ENCODE assay signal across 8 mouse cellular contexts in genomic region chr1:55201850-55202752, GRCm38 (mm10). TPM values are rescaled to one million over a fixed set of nuclear protein-coding genes. Genes with fewer than 3 reads are reported as not detected.
A peak's percentile ranks its signal among the peaks of the same experiment; 100 is the strongest.
DNase-seq lines count a peak whose midpoint lies in the region; ATAC-seq and TF ChIP-seq lines count a peak whose summit lies in the region.

No protein-coding gene starts in this region.

- no peak for TF ChIP-seq CTCF in E14TG2a.4 (conservative IDR thresholded peaks at IDR 0.05; ENCODE audit: low read length)

- H3K27ac ChIP-seq in forebrain, embryonic 13.5 days: 0 out of 2 replicates have a peak overlapping the region, but pooled peaks have one; percentile 6
- H3K27ac ChIP-seq in heart, embryonic 14.5 days (replicated peaks in 1 of 2; ENCODE audit: control insufficient read depth in 1 of 2, insufficient read depth in 1 of 2, low read depth in 2 of 2, low read length in 2 of 2): peak overlapping the region; percentile 66 to 81

- peak; percentile 87 for DNase-seq in 3T3-L1 (ENCODE audit: low read depth, low spot score)
- peak; percentile 28 for DNase-seq in left cerebral cortex, adult 11 months (ENCODE audit: low spot score)
- peak; percentile 27 for DNase-seq in ovary, postnatal 10 days (ENCODE audit: low spot score)
- DNase-seq in B cell, adult 2 months: no peak

- peak; percentile 33; the same call in 1 of the 2 replicates for ATAC-seq in forebrain, embryonic 13.5 days
- no peak for ATAC-seq in heart, embryonic 14.5 days (ENCODE audit: insufficient number of reproducible peaks, insufficient read depth, low FRiP score, low read depth)
- ATAC-seq in granulocyte monocyte progenitor cell, adult 5-6 weeks (replicated peaks; ENCODE audit: poor library complexity, severe bottlenecking): no peak

- peaks cover 5% of the 10 kb centered on the region; the same call in 1 of the 2 replicates for H3K27me3 ChIP-seq in E14TG2a.4 (ENCODE audit: insufficient read depth, low read length)
- no peaks in the 10 kb centered on the region for H3K27me3 ChIP-seq in forebrain, embryonic 13.5 days
- H3K27me3 ChIP-seq in heart, embryonic 14.5 days (ENCODE audit: control insufficient read depth, insufficient read depth, low read length): no peaks in the 10 kb centered on the region

- H3K4me1 ChIP-seq in E14TG2a.4 (replicated peaks; ENCODE audit: low read depth, low read length): peaks cover 67% of the 10 kb centered on the region
- peaks cover 18% of the 10 kb centered on the region for H3K4me1 ChIP-seq in forebrain, embryonic 13.5 days
- peaks cover 12 to 17% of the 10 kb centered on the region in 2 experiments for H3K4me1 ChIP-seq in heart, embryonic 14.5 days (ENCODE audit: control insufficient read depth in 2 of 2, insufficient read depth in 2 of 2, low read length in 2 of 2)

- H3K4me3 ChIP-seq in E14TG2a.4 (replicated peaks; ENCODE audit: low read length): 0 out of 2 replicates have a peak overlapping the region, but pooled peaks have one; percentile 8
- H3K4me3 ChIP-seq in forebrain, embryonic 13.5 days: no peak overlapping the region
- no peak overlapping the region; a peak in 2 of 4 replicates for H3K4me3 ChIP-seq in heart, embryonic 14.5 days (ENCODE audit: control insufficient read depth in 1 of 2, insufficient read depth in 1 of 2, low read depth in 1 of 2, low read length in 2 of 2)

- no peak overlapping the region for H3K4me2 ChIP-seq in forebrain, embryonic 13.5 days
- H3K4me2 ChIP-seq in heart, embryonic 14.5 days (ENCODE audit: low read length): peak overlapping the region; percentile 40

- no peaks in the 10 kb centered on the region for H3K9me3 ChIP-seq in E14TG2a.4 (ENCODE audit: low read length)
- H3K9me3 ChIP-seq in forebrain, embryonic 13.5 days (replicated peaks): no peaks in the 10 kb centered on the region
- H3K9me3 ChIP-seq in heart, embryonic 14.5 days (ENCODE audit: control insufficient read depth, low read length): no peaks in the 10 kb centered on the region

- H3K9ac ChIP-seq in forebrain, embryonic 13.5 days: no peak overlapping the region
- peak overlapping the region; percentile 53 for H3K9ac ChIP-seq in heart, embryonic 14.5 days (ENCODE audit: low read length)

- WGBS in forebrain, embryonic 13.5 days: 63% methylated on average over 18 of the region's 18 CpGs
- 43% methylated on average over 18 of the region's 18 CpGs for WGBS in heart, embryonic 14.5 days

- no peaks in the 10 kb centered on the region for H3K36me3 ChIP-seq in E14TG2a.4 (ENCODE audit: insufficient read depth, low read length)
- no peaks in the 10 kb centered on the region for H3K36me3 ChIP-seq in forebrain, embryonic 13.5 days (ENCODE audit: poor library complexity, severe bottlenecking)
- no peaks in the 10 kb centered on the region for H3K36me3 ChIP-seq in heart, embryonic 14.5 days (ENCODE audit: control insufficient read depth, insufficient read depth, low read length)

RNA-seq across cellular contexts. Expression of gene Rftn2, which starts 24.5 kb away (rescaled TPM):
- 10.7 and 11.1 TPM in 2 replicates for polyA plus RNA-seq in forebrain, embryonic 13.5 days (2015; fragmentation: Nextera tagmentation; extraction: Ambion mirVana)
- 8.2 and 9.2 TPM in 2 replicates for polyA plus RNA-seq in heart, embryonic 14.5 days (2014; fragmentation: Nextera tagmentation; extraction: Ambion mirVana)
- total RNA-seq in granulocyte monocyte progenitor cell, adult 5-6 weeks (2014; fragmentation: Nextera tagmentation): 0.73 and 4.4 TPM in 2 replicates
- 1.9 and 7.0 TPM in 2 replicates for total RNA-seq in granulocyte monocyte progenitor cell, adult 5-6 weeks (2017)

RNA-seq across cellular contexts. Expression of gene Mars2, which starts 34.9 kb away (rescaled TPM):
- polyA plus RNA-seq in forebrain, embryonic 13.5 days (2015; fragmentation: Nextera tagmentation; extraction: Ambion mirVana): 3.4 and 3.8 TPM in 2 replicates
- 3.6 TPM in 2 replicates for polyA plus RNA-seq in heart, embryonic 14.5 days (2014; fragmentation: Nextera tagmentation; extraction: Ambion mirVana)
- 6.7 and 7.3 TPM in 2 replicates for total RNA-seq in granulocyte monocyte progenitor cell, adult 5-6 weeks (2014; fragmentation: Nextera tagmentation)
- 7.7 and 9.0 TPM in 2 replicates for total RNA-seq in granulocyte monocyte progenitor cell, adult 5-6 weeks (2017)

Comparison
In these comparisons a context has a peak if more than half of its experiments do, and no peak if none do; other contexts are left out.
1. DNase-seq: peak in 3T3-L1 (single experiment), left cerebral cortex, adult 11 months (single experiment) and ovary, postnatal 10 days (single experiment); none in B cell, adult 2 months (0 of 2).